Mouse (Mus musculus): ENCODE measurements around the gene Gper1.

DNA sequence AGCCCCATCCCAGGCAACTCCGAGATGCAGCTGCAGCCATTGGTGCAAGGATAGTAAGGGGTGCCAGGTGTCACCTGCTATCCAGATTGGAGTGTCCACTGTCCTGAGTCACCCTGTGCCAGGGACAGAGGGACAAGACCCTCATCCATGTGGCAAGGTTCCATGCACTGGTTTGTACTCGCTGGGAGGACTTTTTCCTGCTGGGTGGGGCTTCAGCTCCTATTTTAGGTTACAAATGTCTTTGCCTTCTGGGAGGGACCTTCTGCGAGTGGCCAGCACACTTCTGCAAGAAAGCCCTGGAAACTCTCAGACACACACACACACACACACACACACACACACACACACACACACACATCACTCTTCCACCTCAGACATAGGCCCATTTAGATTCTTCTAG is 17.0 kb upstream of the Gper1 start:
- TF ChIP-seq CTCF (IDR thresholded peaks at IDR 0.05; ENCODE audit: borderline replicate concordance, control insufficient read depth, extremely low read depth, insufficient read depth, low read length, poor library complexity) (no peak), POLR2A (IDR thresholded peaks at IDR 0.05; ENCODE audit: control insufficient read depth, extremely low read depth, insufficient read depth, low read length, poor library complexity) (no peak)
